Mouse (Mus musculus) lung, adult 2 months (tissue): ENCODE results near the gene Timm29. TPM values are rescaled to one million over a fixed set of nuclear protein-coding genes. Genes with fewer than 3 reads are reported as not detected.
A peak's percentile ranks its signal among the peaks of the same experiment; 100 is the strongest.

ENCODE experiments used
- DNase-seq: peaks from one replicate; pipeline ENCODE4 v3.0.0; 2022
- H3K4me1 ChIP-seq: fragments of 200-500 bp; 2 replicates; pipeline ENCODE4 v1.6.1; 2011; ENCODE audit warnings: low read length; ENCODE audit not compliant: control insufficient read depth, insufficient read depth
- H3K4me3 ChIP-seq: fragments of 200-500 bp; replicated peaks from 2 replicates; pipeline ENCODE3; 2011; ENCODE audit warnings: low read depth, mild to moderate bottlenecking, control low read depth, low read length; ENCODE audit errors: extremely low read depth
- CTCF ChIP-seq: fragments of 200-500 bp; IDR thresholded peaks from 2 replicates; pipeline ENCODE4 v1.5.1; 2011; ENCODE audit warnings: mild to moderate bottlenecking, low read length, control low read depth; ENCODE audit not compliant: insufficient read depth
- POLR2A ChIP-seq: fragments of 200-500 bp; IDR thresholded peaks from 2 replicates; pipeline ENCODE4 v1.6.1; 2011; ENCODE audit warnings: low read depth, mild to moderate bottlenecking, control low read depth, low read length, borderline replicate concordance; ENCODE audit errors: extremely low read depth
- WGBS: fragments of 180-500 bp; shearing (Covaris S2); methylation state at CpG from one replicate; pipeline ENCODE4 v1.1.7; 2018; 5-methylcytosine and 5-hydroxymethylcytosine counted together
- polyA plus RNA-seq: library from polyadenylated mRNA; depleted of rRNA; stranded (reverse); fragments of >200 nt; gene quantifications from 2 replicates; pipeline ENCODE4 v1.2.3, GENCODE M21; 2012

Timm29 gene
- polyA plus RNA-seq, 1 experiment = 23.6 TPM

DNA sequence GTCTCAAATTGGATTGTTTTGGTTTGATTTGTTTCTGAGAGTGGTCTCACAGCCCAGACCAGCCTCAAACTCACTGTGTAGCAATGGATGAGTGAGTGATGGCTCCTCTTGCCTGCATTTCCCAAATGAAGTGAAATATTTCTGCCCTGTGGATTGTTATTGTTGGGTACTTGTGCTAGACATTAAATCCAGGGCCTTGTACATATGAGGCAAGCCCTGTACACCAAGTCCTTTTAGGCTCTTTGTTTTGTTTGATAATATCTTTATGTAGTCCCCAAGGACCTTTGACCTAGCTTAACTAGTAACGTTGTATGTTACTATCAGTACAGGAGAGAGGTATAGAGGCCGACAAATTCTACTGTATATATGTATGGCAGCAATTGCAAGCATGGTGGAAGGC, 2.3 kb downstream of the Timm29 start:
- no peak overlapping the region for H3K4me3 ChIP-seq
- DNase-seq = no peak
- H3K4me1 ChIP-seq = peaks cover 7% of the 10 kb centered on the region; the same call in 1 of the 2 replicates
- WGBS = 74% methylated on average over 2 of the region's 2 CpGs
- TF ChIP-seq POLR2A (no peak), CTCF (no peak)

GRCm38 (mm10) chr9:21598198-21598597, 5.7 kb downstream of the Timm29 start:
- no peak for DNase-seq
- WGBS = 27% methylated on average over 2 of the region's 2 CpGs
- Histone ChIP-seq H3K4me1 (peaks cover 4% of the 10 kb centered on the region; the same call in 1 of the 2 replicates), H3K4me3 (no peak overlapping the region)
- TF ChIP-seq POLR2A = no peak
- TF ChIP-seq CTCF = peak; percentile 46; the same call in 1 of the 2 replicates

- 71% methylated on average over 3 of the region's 3 CpGs for WGBS
- H3K4me1 ChIP-seq = no peaks in the 10 kb centered on the region
- TF ChIP-seq POLR2A = no peak
- no peak for TF ChIP-seq CTCF
- no peak for DNase-seq
- H3K4me3 ChIP-seq = no peak overlapping the region
Measured at GRCm38 (mm10) chr9:21600186-21600585, 7.7 kb downstream of the Timm29 start.

GRCm38 (mm10) chr9:21601073-21601472, 8.6 kb downstream of the Timm29 start:
- no peak for DNase-seq
- H3K4me3 ChIP-seq = no peak overlapping the region
- no peaks in the 10 kb centered on the region for H3K4me1 ChIP-seq
- WGBS = 55% methylated on average over 2 of the region's 2 CpGs
- TF ChIP-seq CTCF (no peak), POLR2A (no peak)

DNA sequence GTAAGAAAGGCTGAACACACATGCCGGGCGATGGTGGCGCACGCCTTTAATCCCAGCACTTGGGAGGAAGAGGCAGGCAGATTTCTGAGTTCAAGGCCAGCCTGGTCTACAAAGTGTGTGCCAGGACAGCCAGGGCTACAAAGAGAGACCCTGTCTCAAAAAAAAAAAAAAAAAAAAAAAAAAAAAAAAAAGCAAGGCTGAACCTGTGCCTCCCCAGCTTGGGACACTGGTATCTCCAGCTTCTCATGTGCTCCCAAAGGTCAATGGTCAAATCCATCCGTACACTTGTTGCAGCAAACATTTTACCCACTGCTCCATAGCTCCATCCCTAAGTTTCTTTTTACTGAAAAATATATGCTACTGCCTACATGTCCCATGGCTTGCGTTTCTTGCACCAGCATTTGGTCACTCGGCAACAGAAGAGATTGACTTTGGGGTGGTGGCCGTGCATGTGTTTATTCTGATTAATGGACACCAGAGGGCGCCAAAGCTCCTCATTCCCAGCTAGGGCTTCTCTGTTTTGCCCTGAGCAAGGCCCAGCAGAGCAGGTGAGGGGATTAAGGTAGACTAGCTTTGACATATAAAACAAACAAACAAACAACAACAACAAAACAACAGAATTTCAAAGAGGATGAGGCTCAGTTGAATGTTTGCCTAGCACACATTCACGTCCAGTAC, 9.3 kb downstream of the Timm29 start:
- Histone ChIP-seq H3K4me1 (no peaks in the 10 kb centered on the region), H3K4me3 (no peak overlapping the region)
- TF ChIP-seq CTCF (peak; percentile 71), POLR2A (no peak)
- WGBS = 51% methylated on average over 10 of the region's 10 CpGs
- peak; percentile 56 for DNase-seq

- DNase-seq = no peak
- Histone ChIP-seq H3K4me3 (no peak overlapping the region), H3K4me1 (no peaks in the 10 kb centered on the region)
- no peak for TF ChIP-seq POLR2A
- TF ChIP-seq CTCF = no peak
- WGBS = 77% methylated on average over 5 of the region's 5 CpGs
Measured at GRCm38 (mm10) chr9:21604119-21604518, 11.6 kb downstream of the Timm29 start.

- Histone ChIP-seq H3K4me3 (no peak overlapping the region), H3K4me1 (no peaks in the 10 kb centered on the region)
- TF ChIP-seq CTCF = no peak
- no peak for TF ChIP-seq POLR2A
- 77% methylated on average over 5 of the region's 5 CpGs for WGBS
- no peak for DNase-seq
Measured at GRCm38 (mm10) chr9:21605865-21606264, 13.3 kb downstream of the Timm29 start.

DNA sequence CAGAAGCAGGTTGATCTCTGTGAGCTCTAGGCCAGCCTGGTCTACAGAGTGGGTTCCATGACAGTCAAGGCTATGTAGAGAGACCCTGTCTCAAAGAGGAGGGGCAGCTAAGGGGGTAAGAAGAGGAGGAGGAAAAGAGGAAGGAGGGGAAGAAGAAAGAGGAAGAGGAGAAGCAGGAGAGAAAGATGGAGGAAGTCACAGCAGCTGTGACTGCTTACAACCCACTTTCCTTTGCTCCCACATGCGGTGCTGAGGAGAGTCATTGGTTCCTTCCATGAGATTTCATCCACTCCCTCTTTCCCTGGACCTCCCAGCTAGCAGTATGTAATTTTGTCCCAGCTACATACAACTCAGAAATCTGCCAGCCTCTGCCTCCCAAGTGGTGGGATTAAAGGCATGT, 14.1 kb downstream of the Timm29 start:
- H3K4me1 ChIP-seq = no peaks in the 10 kb centered on the region
- DNase-seq = no peak
- TF ChIP-seq POLR2A (no peak), CTCF (no peak)
- WGBS = 65% methylated on average over 1 of the region's 1 CpGs
- no peak overlapping the region for H3K4me3 ChIP-seq

DNA sequence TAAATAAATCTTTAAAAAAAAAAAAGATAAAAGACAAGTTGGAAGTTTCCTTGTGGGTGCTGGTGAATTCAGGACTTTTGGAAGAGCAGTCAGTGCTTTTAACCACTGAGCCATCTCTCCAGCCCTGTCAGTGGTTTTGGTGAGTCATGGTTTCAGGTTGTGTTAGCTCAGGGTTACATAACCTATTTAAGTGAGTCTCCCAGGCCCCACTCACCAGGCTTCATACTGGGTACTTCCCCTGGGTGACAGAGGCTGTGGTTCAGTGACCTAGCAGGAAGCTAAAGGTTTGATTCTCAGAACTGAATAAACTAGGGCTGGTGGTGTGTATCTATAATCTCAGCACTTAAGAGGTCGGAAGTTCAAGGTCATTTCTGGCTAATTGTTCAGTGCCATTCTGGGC, 17.3 kb downstream of the Timm29 start:
- Histone ChIP-seq H3K4me3 (no peak overlapping the region), H3K4me1 (no peaks in the 10 kb centered on the region)
- no peak for DNase-seq
- 71% methylated on average over 1 of the region's 1 CpGs for WGBS
- TF ChIP-seq POLR2A = no peak
- TF ChIP-seq CTCF = no peak

DNA sequence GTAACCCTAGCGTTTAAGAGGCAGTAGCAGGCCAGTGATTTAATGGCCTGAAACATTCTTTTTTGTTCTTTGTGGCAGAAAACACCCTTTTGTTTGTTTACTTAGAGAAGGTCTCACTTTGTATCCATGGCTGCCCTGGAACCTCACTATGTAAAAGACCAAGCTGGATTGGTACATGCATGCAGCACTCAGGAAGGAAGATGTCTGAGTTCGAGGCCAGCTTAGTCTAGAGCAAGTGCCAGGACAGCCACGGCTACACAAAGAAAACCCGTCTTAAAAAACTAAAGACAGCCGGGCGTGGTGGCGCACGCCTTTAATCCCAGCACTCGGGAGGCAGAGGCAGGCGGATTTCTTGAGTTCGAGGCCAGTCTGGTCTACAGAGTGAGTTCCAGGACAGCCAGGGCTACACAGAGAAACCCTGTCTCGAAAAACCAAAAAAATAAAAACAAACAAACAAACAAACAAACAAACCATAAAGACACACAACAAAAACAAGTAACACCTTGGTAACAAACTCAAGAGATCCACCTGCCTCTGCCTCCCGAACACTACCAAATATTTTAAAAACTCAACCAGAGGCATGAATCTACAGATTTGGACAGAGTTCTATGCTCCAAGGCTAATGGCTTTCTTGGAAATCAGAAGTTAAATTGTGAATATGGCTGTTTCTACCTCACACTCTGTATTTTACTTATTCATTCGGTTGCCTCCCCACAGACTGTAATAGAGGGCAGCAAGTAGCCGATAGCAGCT, 22.5 kb downstream of the Timm29 start:
- no peak for DNase-seq
- 64% methylated on average over 15 of the region's 15 CpGs for WGBS
- TF ChIP-seq POLR2A (no peak), CTCF (no peak)
- H3K4me1 ChIP-seq = peaks cover 8% of the 10 kb centered on the region
- peak overlapping the region; percentile 85 for H3K4me3 ChIP-seq
